Mouse (Mus musculus) lung, postnatal 0 days (tissue): ENCODE measurements around the gene Zswim8. TPM values are rescaled to one million over a fixed set of nuclear protein-coding genes. Genes with fewer than 3 reads are reported as not detected.
A peak's percentile ranks its signal among the peaks of the same experiment; 100 is the strongest.

ENCODE experiments used
- ATAC-seq: fragments of 200-750 bp; cut with Nextera tagmentation; 2 replicates; pipeline ENCODE4 v1.8.0; 2017; ENCODE audit warnings: moderate library complexity
- DNase-seq: peaks from one replicate; pipeline ENCODE4 v3.0.0-alpha.2; 2016; ENCODE audit warnings: low spot score
- H3K27ac ChIP-seq: fragments of 300-500 bp; sonication (generic); 2 replicates; pipeline ENCODE4 v1.5.1; 2014; ENCODE audit warnings: antibody characterized with exemption, mild to moderate bottlenecking, low read length, mixed read lengths
- H3K27me3 ChIP-seq: fragments of 300-500 bp; sonication (generic); replicated peaks from 2 replicates; pipeline ENCODE4 v1.6.1; 2014; ENCODE audit warnings: low read length, mixed read lengths; ENCODE audit not compliant: insufficient read depth
- H3K36me3 ChIP-seq: fragments of 300-500 bp; sonication (generic); 2 replicates; pipeline ENCODE4 v1.6.1; 2014; ENCODE audit warnings: low read length, mixed read lengths; ENCODE audit not compliant: insufficient read depth
- H3K4me1 ChIP-seq: fragments of 300-500 bp; sonication (generic); 2 replicates; pipeline ENCODE4 v1.6.1; 2014; ENCODE audit warnings: antibody characterized with exemption, low read depth, low read length, mixed read lengths; ENCODE audit not compliant: insufficient read depth
- H3K4me2 ChIP-seq: fragments of 300-500 bp; sonication (generic); replicated peaks from 2 replicates; pipeline ENCODE4 v1.6.1; 2014; ENCODE audit warnings: low read depth, mild to moderate bottlenecking, low read length, moderate library complexity, mixed read lengths
- H3K4me3 ChIP-seq: fragments of 300-500 bp; sonication (generic); 2 replicates; pipeline ENCODE4 v1.5.1; 2014; ENCODE audit warnings: low read depth, low read length
- H3K9ac ChIP-seq: fragments of 300-500 bp; sonication (generic); replicated peaks from 2 replicates; pipeline ENCODE4 v1.6.1; 2014; ENCODE audit warnings: low read depth, mild to moderate bottlenecking
- H3K9me3 ChIP-seq: fragments of 300-500 bp; sonication (generic); 2 replicates; pipeline ENCODE4 v1.6.1; 2016; ENCODE audit warnings: low read length, mixed read lengths
- CTCF ChIP-seq: IDR thresholded peaks from 2 replicates; pipeline ENCODE4 v1.5.1; 2016; ENCODE audit warnings: antibody characterized with exemption, mild to moderate bottlenecking
- EP300 ChIP-seq: IDR thresholded peaks from 2 replicates; pipeline ENCODE4 v1.6.1; 2016; ENCODE audit warnings: antibody characterized with exemption, mild to moderate bottlenecking, control low read depth
- WGBS: fragments of 180-500 bp; shearing (Covaris S2); extraction: QIAGEN DNeasy Blood & Tissue Kit; methylation state at CpG from one replicate; pipeline ENCODE4 v1.1.7; 2014; 5-methylcytosine and 5-hydroxymethylcytosine counted together
- polyA plus RNA-seq: library from polyadenylated mRNA; unstranded; fragments of >200 nt; fragmentation: Nextera tagmentation; extraction: Ambion mirVana; gene quantifications from 2 replicates; pipeline ENCODE4 v1.2.1, GENCODE M21; 2015

Gene Zswim8
- polyA plus RNA-seq, 1 experiment from 2014 or later, result 24.1 TPM

DNA sequence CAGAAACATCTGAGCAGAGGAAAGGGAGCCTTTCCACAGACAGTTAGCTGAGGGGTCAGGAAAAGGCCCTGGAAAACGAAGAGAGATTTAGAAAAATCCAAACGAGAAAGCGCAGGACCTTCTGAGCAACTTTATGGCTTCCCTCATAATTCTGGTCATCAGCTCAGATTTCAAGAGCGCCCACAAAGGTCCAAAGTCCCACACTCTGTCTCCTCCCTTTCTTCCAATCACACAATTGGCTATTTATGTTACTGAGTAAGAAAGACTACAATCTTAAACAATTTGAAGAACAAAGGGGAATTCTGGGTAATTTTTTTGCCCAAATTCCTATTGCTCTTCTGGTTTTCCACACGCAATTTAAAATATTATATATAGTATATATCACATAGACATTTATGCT, 43.2 kb downstream of the Zswim8 start:
- Histone ChIP-seq H3K4me1 (no peaks in the 10 kb centered on the region), H3K4me2 (no peak overlapping the region), H3K9ac (no peak overlapping the region), H3K36me3 (peaks cover 6% of the 10 kb centered on the region; the same call in 1 of the 2 replicates), H3K4me3 (no peak overlapping the region), H3K27me3 (no peaks in the 10 kb centered on the region), H3K27ac (no peak overlapping the region), H3K9me3 (no peaks in the 10 kb centered on the region)
- no peak for TF ChIP-seq EP300
- TF ChIP-seq CTCF, result no peak
- DNase-seq (no peak), ATAC-seq (no peak)
- WGBS, result 84% methylated on average over 5 of the region's 5 CpGs

- H3K9me3 ChIP-seq, result no peaks in the 10 kb centered on the region
- no peak overlapping the region for H3K9ac ChIP-seq
- no peaks in the 10 kb centered on the region for H3K27me3 ChIP-seq
- TF ChIP-seq CTCF (no peak), EP300 (no peak)
- no peaks in the 10 kb centered on the region for H3K4me1 ChIP-seq
- ATAC-seq (no peak), DNase-seq (no peak)
- 66% methylated on average over 3 of the region's 3 CpGs for WGBS
- H3K4me3 ChIP-seq, result no peak overlapping the region
- no peak overlapping the region for H3K4me2 ChIP-seq
- no peak overlapping the region for H3K27ac ChIP-seq
- H3K36me3 ChIP-seq, result peaks cover 18% of the 10 kb centered on the region; the same call in 1 of the 2 replicates
Measured at GRCm38 (mm10) chr14:20753792-20754191, 46.4 kb downstream of the Zswim8 start.

DNA sequence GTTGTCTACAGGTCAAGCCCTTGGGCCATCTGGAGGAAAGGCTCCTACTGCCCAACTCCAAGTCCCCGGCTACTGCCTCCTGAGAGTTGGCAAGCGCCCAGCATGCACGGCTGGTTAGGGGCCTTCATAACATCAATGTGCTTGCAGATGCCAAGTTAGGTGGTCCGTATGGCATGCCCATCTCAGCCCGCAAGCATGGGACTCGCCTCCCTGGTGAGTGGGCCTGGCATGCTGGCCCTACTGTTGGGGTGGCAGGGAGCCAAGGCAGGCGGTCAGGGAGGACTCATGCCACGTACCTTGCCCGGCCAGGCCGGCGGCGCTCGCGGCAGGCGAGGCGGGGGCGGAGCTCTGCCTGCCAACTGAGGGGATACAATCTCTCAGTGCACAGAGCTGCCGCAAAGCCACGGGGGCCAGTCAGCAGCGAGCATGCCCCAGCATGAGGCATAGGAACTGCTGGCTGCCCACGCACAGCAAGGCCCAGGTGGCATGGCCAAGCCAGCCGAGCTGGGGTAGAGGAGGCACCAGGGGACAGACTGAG, 50.1 kb downstream of the Zswim8 start:
- Histone ChIP-seq H3K4me2 (no peak overlapping the region), H3K9me3 (no peaks in the 10 kb centered on the region), H3K4me3 (no peak overlapping the region), H3K27me3 (no peaks in the 10 kb centered on the region), H3K4me1 (no peaks in the 10 kb centered on the region), H3K9ac (no peak overlapping the region), H3K36me3 (peaks cover 27% of the 10 kb centered on the region; the same call in 1 of the 2 replicates), H3K27ac (no peak overlapping the region)
- DNase-seq (no peak), ATAC-seq (no peak)
- 86% methylated on average over 22 of the region's 22 CpGs for WGBS
- TF ChIP-seq EP300 (no peak), CTCF (no peak)

DNA sequence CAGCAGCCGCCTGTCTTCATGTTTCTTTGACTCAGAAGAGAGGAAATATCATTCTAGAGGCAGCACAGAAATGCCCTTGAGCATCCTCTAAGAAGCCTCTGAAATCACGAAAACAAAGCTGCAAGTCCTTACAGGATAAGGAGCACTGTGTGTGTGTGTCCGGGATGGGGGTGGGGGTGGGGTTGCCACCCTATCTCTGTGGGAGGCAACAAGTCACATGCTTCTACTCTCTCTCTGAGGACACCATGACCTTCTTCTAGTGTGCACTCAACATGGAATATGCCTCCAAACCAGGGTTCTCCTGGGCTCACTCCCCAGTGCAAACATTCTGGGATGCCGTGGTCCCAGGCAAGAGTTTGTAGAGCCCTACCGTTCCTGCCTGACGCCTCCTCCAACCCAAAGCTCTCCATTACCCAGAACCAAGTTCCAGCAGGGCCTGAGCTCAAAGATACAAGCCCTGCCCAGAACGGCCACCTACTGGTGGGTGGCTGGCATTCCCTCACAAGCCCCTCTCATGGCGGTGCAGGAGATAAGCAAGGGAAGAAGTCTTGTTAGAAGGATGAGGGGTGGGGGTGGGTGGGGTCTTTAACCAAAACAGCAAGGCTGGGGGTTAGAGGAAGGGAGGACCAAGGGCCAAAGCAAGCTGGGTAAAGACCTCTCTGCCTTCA, 51.5 kb downstream of the Zswim8 start:
- no peaks in the 10 kb centered on the region for H3K27me3 ChIP-seq
- DNase-seq (no peak), ATAC-seq (no peak)
- WGBS, result 68% methylated on average over 8 of the region's 8 CpGs
- no peak overlapping the region for H3K27ac ChIP-seq
- H3K4me2 ChIP-seq, result no peak overlapping the region
- H3K4me3 ChIP-seq, result no peak overlapping the region
- no peak overlapping the region for H3K9ac ChIP-seq
- TF ChIP-seq CTCF (peak; percentile 33; the same call in 1 of the 2 replicates), EP300 (no peak)
- peaks cover 27% of the 10 kb centered on the region; the same call in 1 of the 2 replicates for H3K36me3 ChIP-seq
- no peaks in the 10 kb centered on the region for H3K4me1 ChIP-seq
- no peaks in the 10 kb centered on the region for H3K9me3 ChIP-seq

- no peak overlapping the region for H3K4me2 ChIP-seq
- DNase-seq (no peak), ATAC-seq (no peak)
- WGBS, result 79% methylated on average over 5 of the region's 5 CpGs
- no peak overlapping the region for H3K4me3 ChIP-seq
- peaks cover 8% of the 10 kb centered on the region; the same call in 1 of the 2 replicates for H3K36me3 ChIP-seq
- TF ChIP-seq EP300 (no peak), CTCF (no peak)
- peak overlapping the region; percentile 49; the same call in 1 of the 2 replicates for H3K27ac ChIP-seq
- H3K9ac ChIP-seq, result no peak overlapping the region
- H3K27me3 ChIP-seq, result no peaks in the 10 kb centered on the region
- peaks cover 5% of the 10 kb centered on the region for H3K4me1 ChIP-seq
- H3K9me3 ChIP-seq, result no peaks in the 10 kb centered on the region
Measured at GRCm38 (mm10) chr14:20764942-20765341, 57.6 kb downstream of the Zswim8 start.

- H3K9me3 ChIP-seq, result no peaks in the 10 kb centered on the region
- no peak overlapping the region for H3K9ac ChIP-seq
- TF ChIP-seq EP300, result no peak
- peak; percentile 99 for TF ChIP-seq CTCF
- H3K36me3 ChIP-seq, result no peaks in the 10 kb centered on the region; the same call in 1 of the 2 replicates
- ATAC-seq (peak; percentile 66), DNase-seq (peak; percentile 86)
- 15% methylated on average over 12 of the region's 12 CpGs for WGBS
- no peak overlapping the region for H3K4me2 ChIP-seq
- no peaks in the 10 kb centered on the region for H3K27me3 ChIP-seq
- H3K27ac ChIP-seq, result peak overlapping the region; percentile 49
- peaks cover 5% of the 10 kb centered on the region for H3K4me1 ChIP-seq
- no peak overlapping the region for H3K4me3 ChIP-seq
Measured at GRCm38 (mm10) chr14:20765642-20766258, 58.4 kb downstream of the Zswim8 start.
